Mouse (Mus musculus) cerebellum, adult 2 months (tissue): ENCODE measurements around the gene Naa20.

ENCODE experiments used
- CTCF ChIP-seq: fragments of 200-500 bp; IDR thresholded peaks from 2 replicates; pipeline ENCODE4 v1.5.1; 2011; ENCODE audit warnings: low read depth, mild to moderate bottlenecking, control low read depth, low read length, moderate library complexity, borderline replicate concordance; ENCODE audit not compliant: insufficient read depth
- POLR2A ChIP-seq: fragments of 200-500 bp; IDR thresholded peaks from 2 replicates; pipeline ENCODE4 v1.6.1; 2011; ENCODE audit warnings: low read length, control low read depth, borderline replicate concordance; ENCODE audit not compliant: insufficient read depth

GRCm38 (mm10) chr2:145861193-145862123 lies 40.4 kb upstream of the Naa20 start:
- TF ChIP-seq POLR2A: no peak
- TF ChIP-seq CTCF: no peak
